Mouse (Mus musculus) ES-E14 (cell line): ENCODE data around the gene Dab1.

Experiments used
- CHD2 ChIP-seq: IDR thresholded peaks from 2 replicates; pipeline ENCODE4 v1.6.1; 2014; ENCODE audit warnings: mild to moderate bottlenecking, low read depth, low read length, inconsistent platforms
- HCFC1 ChIP-seq: IDR thresholded peaks from 2 replicates; pipeline ENCODE4 v1.6.1; 2012; ENCODE audit warnings: low read length, inconsistent platforms, borderline replicate concordance; ENCODE audit not compliant: insufficient read depth
- MAFK ChIP-seq: IDR thresholded peaks from 2 replicates; pipeline ENCODE4 v1.6.1; 2014; ENCODE audit warnings: mild to moderate bottlenecking, low read depth, low read length, inconsistent platforms; ENCODE audit not compliant: insufficient read depth
- ZC3H11A ChIP-seq: IDR thresholded peaks from 2 replicates; pipeline ENCODE4 v1.6.1; 2012; ENCODE audit warnings: low read depth, mild to moderate bottlenecking, inconsistent platforms, low read length, borderline replicate concordance
- ZNF384 ChIP-seq: IDR thresholded peaks from 2 replicates; pipeline ENCODE4 v1.6.1; 2012; ENCODE audit warnings: low read depth, low read length, inconsistent platforms

DNA sequence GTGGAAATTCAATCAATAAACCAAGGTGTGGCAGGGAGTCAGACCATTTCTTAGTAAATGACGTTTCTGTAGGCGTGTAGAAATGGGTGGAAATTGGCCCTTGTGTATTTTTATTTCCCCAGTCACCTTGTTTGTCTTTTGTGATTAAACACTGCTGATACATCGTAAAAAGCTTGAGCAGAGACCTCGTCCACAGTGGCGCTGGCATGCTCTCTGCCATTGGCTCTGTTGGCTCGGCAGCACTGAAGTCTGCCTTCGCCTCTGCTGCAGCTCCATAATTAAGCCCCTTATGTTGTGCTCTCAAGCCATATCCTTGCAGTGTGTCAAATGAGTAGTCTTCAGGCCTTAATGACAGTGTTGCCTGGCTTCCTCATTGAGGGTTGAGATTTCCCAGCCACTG lies 765.5 kb downstream of the Dab1 start:
- TF ChIP-seq HCFC1: no peak
- no peak for TF ChIP-seq ZNF384
- no peak for TF ChIP-seq CHD2
- TF ChIP-seq MAFK: no peak
- no peak for TF ChIP-seq ZC3H11A
